In genomic region chr6:98796666-98797065, GRCm38 (mm10) we compare ENCODE assay signal across 17 mouse cellular contexts.
"Had no signal": no experiment of that assay in that cellular context is flagged by ENCODE, and none has a peak within 500 bp of the region (broad histone marks: within the 10 kb centered on the region; RNA-seq: fewer than 3 reads in every experiment).

No protein-coding gene starts in this region.

- DNase-seq: kidney, adult 8-10 months; kidney, postnatal 4 days; left cerebral cortex, postnatal 4 days; liver, postnatal 0 days; retina, postnatal 1 day; right cerebral cortex, postnatal 25 days; spleen, adult 18-20 months; thymus, adult 18-20 months; thymus, postnatal 36 days had no signal

- H3K4me3 ChIP-seq: kidney, embryonic 15.5 days; limb, embryonic 12.5 days; limb, embryonic 15.5 days; midbrain, embryonic 13.5 days; myocyte; neural tube, embryonic 13.5 days had no signal

- H3K27ac ChIP-seq: kidney, embryonic 15.5 days; limb, embryonic 12.5 days; limb, embryonic 15.5 days; liver, embryonic 14.5 days; macrophage; midbrain, embryonic 13.5 days; neural tube, embryonic 13.5 days had no signal

- H3K4me1 ChIP-seq: neural tube, embryonic 13.5 days had no signal

- H3K9me3 ChIP-seq: kidney, embryonic 15.5 days; limb, embryonic 12.5 days; limb, embryonic 15.5 days; midbrain, embryonic 13.5 days; neural tube, embryonic 13.5 days had no signal

- H3K36me3 ChIP-seq: kidney, embryonic 15.5 days; limb, embryonic 12.5 days; limb, embryonic 15.5 days; midbrain, embryonic 13.5 days; neural tube, embryonic 13.5 days had no signal

- H3K27me3 ChIP-seq: kidney, embryonic 15.5 days; limb, embryonic 12.5 days; limb, embryonic 15.5 days; midbrain, embryonic 13.5 days; neural tube, embryonic 13.5 days had no signal
